Mouse (Mus musculus): ENCODE measurements around the gene Ppp1r15b. TPM values are rescaled to one million over a fixed set of nuclear protein-coding genes. Genes with fewer than 3 reads are reported as not detected.

Ppp1r15b gene
- polyA plus RNA-seq, 1 experiment from 2014 or later, result 37.8 TPM

DNA sequence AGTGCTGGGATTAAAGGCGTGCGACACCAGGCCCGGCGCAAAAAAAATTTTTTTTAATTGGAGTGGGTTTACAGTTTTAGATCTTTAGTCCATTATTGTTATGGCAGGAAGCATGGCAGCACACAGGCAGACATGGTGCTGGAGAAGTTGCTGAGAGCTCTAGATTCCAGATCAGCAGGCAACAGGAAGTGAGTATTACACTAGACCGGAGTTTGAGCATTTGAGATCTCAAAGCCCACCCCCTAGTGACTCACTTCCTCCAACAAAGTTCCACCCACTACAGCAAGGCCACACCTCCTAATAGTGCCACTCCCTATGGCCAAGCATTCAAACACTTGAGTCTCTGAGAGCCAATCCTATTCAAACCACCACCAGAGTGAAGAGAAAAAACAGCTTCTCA is 12.8 kb upstream of the Ppp1r15b start:
- no peak for DNase-seq (ENCODE audit: low spot score)
- no peaks in the 10 kb centered on the region for H3K27me3 ChIP-seq (ENCODE audit: control insufficient read depth, insufficient read depth, low read length)
- ATAC-seq (ENCODE audit: low FRiP score), result no peak
- no peak overlapping the region for H3K27ac ChIP-seq (ENCODE audit: low read depth, low read length)
- no peaks in the 10 kb centered on the region for H3K36me3 ChIP-seq (ENCODE audit: control insufficient read depth, insufficient read depth, low read length)
- H3K9me3 ChIP-seq (ENCODE audit: control insufficient read depth, low read length), result no peaks in the 10 kb centered on the region
- no peak overlapping the region for H3K9ac ChIP-seq (ENCODE audit: low read depth, low read length)
- WGBS, result 88% methylated on average over 5 of the region's 5 CpGs
- no peak overlapping the region for H3K4me3 ChIP-seq (ENCODE audit: low read depth, low read length)
- H3K4me2 ChIP-seq (replicated peaks; ENCODE audit: low read depth, low read length), result no peak overlapping the region
- H3K4me1 ChIP-seq (replicated peaks; ENCODE audit: control insufficient read depth, insufficient read depth, low read length), result no peaks in the 10 kb centered on the region

DNA sequence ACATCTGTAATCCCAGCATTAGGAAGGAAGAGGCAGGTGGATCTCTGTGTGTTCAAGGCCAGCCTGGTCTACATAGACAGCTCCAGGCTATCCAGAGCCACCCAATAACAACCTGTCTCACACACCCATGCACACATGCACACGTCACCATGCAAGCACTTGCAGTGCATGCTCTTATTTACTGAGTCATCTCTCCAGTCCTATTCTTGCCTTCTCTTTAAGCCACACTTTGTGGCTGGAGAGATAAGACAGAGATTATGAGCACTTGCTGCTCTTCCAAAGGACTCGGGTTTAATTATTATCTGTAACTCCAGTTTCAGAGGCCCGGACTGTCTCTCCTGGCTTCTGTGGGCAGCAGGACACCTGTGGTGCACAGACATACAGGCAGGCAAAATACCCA is 12.1 kb upstream of the Ppp1r15b start:
- Histone ChIP-seq H3K9ac (ENCODE audit: low read depth, low read length) (no peak overlapping the region), H3K27ac (ENCODE audit: low read depth, low read length) (no peak overlapping the region), H3K9me3 (ENCODE audit: control insufficient read depth, low read length) (no peaks in the 10 kb centered on the region), H3K4me2 (replicated peaks; ENCODE audit: low read depth, low read length) (no peak overlapping the region), H3K4me1 (replicated peaks; ENCODE audit: control insufficient read depth, insufficient read depth, low read length) (no peaks in the 10 kb centered on the region), H3K27me3 (ENCODE audit: control insufficient read depth, insufficient read depth, low read length) (no peaks in the 10 kb centered on the region), H3K36me3 (ENCODE audit: control insufficient read depth, insufficient read depth, low read length) (no peaks in the 10 kb centered on the region), H3K4me3 (ENCODE audit: low read depth, low read length) (no peak overlapping the region)
- no peak for DNase-seq (ENCODE audit: low spot score)
- 85% methylated on average over 3 of the region's 3 CpGs for WGBS
- no peak for ATAC-seq (ENCODE audit: low FRiP score)

GRCm38 (mm10) chr1:133119931-133120712 is 10.8 kb upstream of the Ppp1r15b start:
- Histone ChIP-seq H3K4me3 (ENCODE audit: low read depth, low read length) (no peak overlapping the region), H3K4me1 (replicated peaks; ENCODE audit: control insufficient read depth, insufficient read depth, low read length) (no peaks in the 10 kb centered on the region), H3K36me3 (ENCODE audit: control insufficient read depth, insufficient read depth, low read length) (no peaks in the 10 kb centered on the region), H3K4me2 (replicated peaks; ENCODE audit: low read depth, low read length) (no peak overlapping the region), H3K27me3 (ENCODE audit: control insufficient read depth, insufficient read depth, low read length) (no peaks in the 10 kb centered on the region), H3K9ac (ENCODE audit: low read depth, low read length) (no peak overlapping the region), H3K27ac (ENCODE audit: low read depth, low read length) (no peak overlapping the region), H3K9me3 (ENCODE audit: control insufficient read depth, low read length) (no peaks in the 10 kb centered on the region)
- WGBS, result 73% methylated on average over 7 of the region's 7 CpGs
- no peak for DNase-seq (ENCODE audit: low spot score)
- no peak for ATAC-seq (ENCODE audit: low FRiP score)

- WGBS, result 72% methylated on average over 6 of the region's 6 CpGs
- H3K27me3 ChIP-seq (ENCODE audit: control insufficient read depth, insufficient read depth, low read length), result no peaks in the 10 kb centered on the region
Observed at GRCm38 (mm10) chr1:133121246-133121645, 9.7 kb upstream of the Ppp1r15b start.

GRCm38 (mm10) chr1:133124137-133124536 is 6.8 kb upstream of the Ppp1r15b start:
- DNase-seq (ENCODE audit: low spot score) (no peak), ATAC-seq (ENCODE audit: low FRiP score) (no peak)
- H3K4me2 ChIP-seq (replicated peaks; ENCODE audit: low read depth, low read length), result no peak overlapping the region
- no peaks in the 10 kb centered on the region for H3K27me3 ChIP-seq (ENCODE audit: control insufficient read depth, insufficient read depth, low read length)
- no peak overlapping the region for H3K27ac ChIP-seq (ENCODE audit: low read depth, low read length)
- WGBS, result 75% methylated on average over 6 of the region's 6 CpGs
- no peak overlapping the region for H3K9ac ChIP-seq (ENCODE audit: low read depth, low read length)
- no peaks in the 10 kb centered on the region for H3K4me1 ChIP-seq (replicated peaks; ENCODE audit: control insufficient read depth, insufficient read depth, low read length)
- H3K9me3 ChIP-seq (ENCODE audit: control insufficient read depth, low read length), result no peaks in the 10 kb centered on the region
- no peak overlapping the region for H3K4me3 ChIP-seq (ENCODE audit: low read depth, low read length)
- no peaks in the 10 kb centered on the region for H3K36me3 ChIP-seq (ENCODE audit: control insufficient read depth, insufficient read depth, low read length)

More at GRCm38 (mm10) chr1:133121246-133121645, 9.7 kb upstream of the Ppp1r15b start:
- Histone ChIP-seq H3K9ac (ENCODE audit: low read depth, low read length) (no peak overlapping the region), H3K4me1 (replicated peaks; ENCODE audit: control insufficient read depth, insufficient read depth, low read length) (no peaks in the 10 kb centered on the region), H3K9me3 (ENCODE audit: control insufficient read depth, low read length) (no peaks in the 10 kb centered on the region), H3K36me3 (ENCODE audit: control insufficient read depth, insufficient read depth, low read length) (no peaks in the 10 kb centered on the region), H3K4me2 (replicated peaks; ENCODE audit: low read depth, low read length) (no peak overlapping the region), H3K27ac (ENCODE audit: low read depth, low read length) (no peak overlapping the region), H3K4me3 (ENCODE audit: low read depth, low read length) (no peak overlapping the region)
- DNase-seq (ENCODE audit: low spot score) (no peak), ATAC-seq (ENCODE audit: low FRiP score) (no peak)

GRCm38 (mm10) chr1:133125640-133126364 is 5.1 kb upstream of the Ppp1r15b start:
- WGBS, result 92% methylated on average over 9 of the region's 9 CpGs
- peak; percentile 29 for DNase-seq (ENCODE audit: low spot score)
- Histone ChIP-seq H3K4me3 (ENCODE audit: low read depth, low read length) (no peak overlapping the region), H3K36me3 (ENCODE audit: control insufficient read depth, insufficient read depth, low read length) (no peaks in the 10 kb centered on the region), H3K27me3 (ENCODE audit: control insufficient read depth, insufficient read depth, low read length) (no peaks in the 10 kb centered on the region), H3K4me2 (replicated peaks; ENCODE audit: low read depth, low read length) (no peak overlapping the region), H3K27ac (ENCODE audit: low read depth, low read length) (no peak overlapping the region), H3K4me1 (replicated peaks; ENCODE audit: control insufficient read depth, insufficient read depth, low read length) (peaks cover 8% of the 10 kb centered on the region), H3K9me3 (ENCODE audit: control insufficient read depth, low read length) (no peaks in the 10 kb centered on the region), H3K9ac (ENCODE audit: low read depth, low read length) (no peak overlapping the region)
- no peak for ATAC-seq (ENCODE audit: low FRiP score)

GRCm38 (mm10) chr1:133126365-133126740 is 4.6 kb upstream of the Ppp1r15b start:
- Histone ChIP-seq H3K4me3 (ENCODE audit: low read depth, low read length) (no peak overlapping the region), H3K27ac (ENCODE audit: low read depth, low read length) (no peak overlapping the region), H3K4me2 (replicated peaks; ENCODE audit: low read depth, low read length) (no peak overlapping the region), H3K4me1 (replicated peaks; ENCODE audit: control insufficient read depth, insufficient read depth, low read length) (peaks cover 8% of the 10 kb centered on the region), H3K9me3 (ENCODE audit: control insufficient read depth, low read length) (no peaks in the 10 kb centered on the region), H3K27me3 (ENCODE audit: control insufficient read depth, insufficient read depth, low read length) (no peaks in the 10 kb centered on the region), H3K36me3 (ENCODE audit: control insufficient read depth, insufficient read depth, low read length) (no peaks in the 10 kb centered on the region), H3K9ac (ENCODE audit: low read depth, low read length) (no peak overlapping the region)
- WGBS, result 56% methylated on average over 4 of the region's 4 CpGs
- no peak for ATAC-seq (ENCODE audit: low FRiP score)
- DNase-seq (ENCODE audit: low spot score), result no peak

DNA sequence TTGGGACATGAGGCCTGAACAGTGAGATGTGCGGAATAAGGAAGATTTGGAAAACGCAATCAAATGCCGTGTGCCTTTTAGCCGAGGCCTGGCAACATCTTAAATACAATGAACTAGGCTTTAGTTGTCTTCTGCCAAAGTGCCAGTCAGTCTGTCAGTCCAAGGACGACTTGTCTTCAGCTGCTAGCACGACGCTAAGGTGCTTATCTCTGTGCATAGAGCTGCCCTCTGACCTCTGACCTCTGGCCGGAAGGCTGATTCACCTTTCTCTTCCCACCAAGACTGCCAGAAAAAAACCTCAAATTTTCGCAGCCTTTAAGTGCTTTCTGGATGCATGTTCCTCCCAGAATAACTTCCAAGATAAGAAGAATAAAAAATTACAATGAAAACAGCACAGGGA is 3.6 kb upstream of the Ppp1r15b start:
- no peak overlapping the region for H3K27ac ChIP-seq (ENCODE audit: low read depth, low read length)
- H3K4me3 ChIP-seq (ENCODE audit: low read depth, low read length), result no peak overlapping the region
- H3K9ac ChIP-seq (ENCODE audit: low read depth, low read length), result no peak overlapping the region
- no peaks in the 10 kb centered on the region for H3K9me3 ChIP-seq (ENCODE audit: control insufficient read depth, low read length)
- WGBS, result 64% methylated on average over 9 of the region's 9 CpGs
- H3K27me3 ChIP-seq (ENCODE audit: control insufficient read depth, insufficient read depth, low read length), result no peaks in the 10 kb centered on the region
- H3K4me1 ChIP-seq (replicated peaks; ENCODE audit: control insufficient read depth, insufficient read depth, low read length), result peaks cover 8% of the 10 kb centered on the region
- DNase-seq (ENCODE audit: low spot score) (no peak), ATAC-seq (ENCODE audit: low FRiP score) (no peak)
- no peaks in the 10 kb centered on the region for H3K36me3 ChIP-seq (ENCODE audit: control insufficient read depth, insufficient read depth, low read length)
- H3K4me2 ChIP-seq (replicated peaks; ENCODE audit: low read depth, low read length), result no peak overlapping the region
